Mouse (Mus musculus): Measurements from ENCODE around the gene Olfr787. TPM values are rescaled to one million over a fixed set of nuclear protein-coding genes. Genes with fewer than 3 reads are reported as not detected.

Gene Olfr787
- total and polyA plus RNA-seq, 3 experiments = not detected

DNA sequence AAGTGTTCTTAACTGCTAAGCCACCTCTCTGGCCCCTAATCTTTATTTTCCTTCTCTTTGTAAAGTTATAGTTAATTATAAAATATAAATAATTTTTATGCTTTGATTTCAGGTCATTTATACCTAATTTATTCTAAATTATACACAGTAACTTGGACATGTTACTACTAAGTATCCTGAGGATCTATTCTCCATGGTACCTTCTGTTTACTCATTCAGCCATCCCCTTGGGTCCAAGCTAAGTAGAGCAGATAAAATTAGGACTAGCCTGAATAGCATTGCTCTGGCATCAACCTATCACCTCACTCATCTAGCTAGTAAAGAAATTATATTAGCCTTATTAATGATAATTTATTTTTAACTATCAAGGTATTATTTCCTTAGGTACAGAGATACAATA is 36.5 kb downstream of the Olfr787 start, which contains the start of gene Olfr790:
Gene Olfr790, plus strand, starts transcription at position 301 of the 400 bp plus-strand sequence.
- Histone ChIP-seq H3K9me3 (replicated peaks; ENCODE audit: low read length) (no peaks in the 10 kb centered on the region), H3K27ac (ENCODE audit: insufficient read depth, low read depth) (no peak within 1 kb of the TSS), H3K4me1 (ENCODE audit: control insufficient read depth in 1 of 2, insufficient read depth in 2 of 2) (no peaks in the 10 kb centered on the region), H3K79me2 (replicated peaks; ENCODE audit: control insufficient read depth, extremely low read depth, insufficient read depth, poor library complexity, severe bottlenecking) (no peaks in the 10 kb centered on the region), H3K27me3 (replicated peaks) (no peaks in the 10 kb centered on the region), H3K36me3 (replicated peaks in 1 of 2; ENCODE audit: control insufficient read depth in 1 of 2, insufficient read depth in 1 of 2, low read length in 1 of 2) (no peaks in the 10 kb centered on the region), H3K4me2 (ENCODE audit: insufficient read depth, low read depth, poor library complexity, severe bottlenecking) (no peak within 1 kb of the TSS), H3K4me3 (replicated peaks in 1 of 3; ENCODE audit: low read depth in 2 of 3, low read length in 2 of 3, poor library complexity in 1 of 3) (no peak within 1 kb of the TSS), H3K9ac (ENCODE audit: insufficient read depth, low read depth) (no peak within 1 kb of the TSS)
- no peak for TF ChIP-seq POLR2AphosphoS2 (IDR thresholded peaks at IDR 0.05; ENCODE audit: low read depth, low read length)
- no peak for TF ChIP-seq CTCF (conservative IDR thresholded peaks at IDR 0.05 in 1 of 2, IDR thresholded peaks at IDR 0.05 in 1 of 2; ENCODE audit: low read depth in 2 of 2, low read length in 2 of 2)
- no peak for TF ChIP-seq TBP (conservative IDR thresholded peaks at IDR 0.05; ENCODE audit: low read depth, low read length)
- no peak for TF ChIP-seq RCOR1 (conservative IDR thresholded peaks at IDR 0.05; ENCODE audit: low read depth, low read length)
- TF ChIP-seq MAX (IDR thresholded peaks at IDR 0.05; ENCODE audit: low read length) = no peak
- no peak for TF ChIP-seq EP300 (IDR thresholded peaks at IDR 0.05; ENCODE audit: low read length)
- no peak for TF ChIP-seq ETS1 (conservative IDR thresholded peaks at IDR 0.05; ENCODE audit: low read depth, low read length)
- no peak for TF ChIP-seq KAT2A (IDR thresholded peaks at IDR 0.05; ENCODE audit: insufficient replicate concordance, low read length)
- TF ChIP-seq MAFK (IDR thresholded peaks at IDR 0.05; ENCODE audit: insufficient replicate concordance, low read length) = no peak
- no peak for TF ChIP-seq SIN3A (IDR thresholded peaks at IDR 0.05; ENCODE audit: low read length)
- no peak for TF ChIP-seq UBTF (IDR thresholded peaks at IDR 0.05; ENCODE audit: low read depth, low read length)
- no peak for TF ChIP-seq BHLHE40 (IDR thresholded peaks at IDR 0.05; ENCODE audit: low read depth, low read length)
- DNase-seq (ENCODE audit: extremely low read depth) = no peak
- in situ Hi-C loops (cut with MboI; ENCODE audit: low pct_ligation_motif_present, low pct_unique_long_range_greater_than_20kb, low sequenced_read_pairs) (no loop called here), dilution Hi-C loops (cut with MboI; ENCODE audit: extremely low pct_ligation_motif_present, extremely low pct_unique_long_range_greater_than_20kb, low sequenced_read_pairs) (no loop called here)

Other genes starting within 250 kb of the Olfr787 start
Only the 20 nearest of the 24 such genes appear.
- gene Olfr775, start 213.4 kb upstream of the Olfr787 start, total RNA-seq (2012; rRNA removed) = not detected in 2 replicates
- gene Olfr775, start 213.4 kb upstream of the Olfr787 start, total RNA-seq (2014; rRNA removed) = not detected in 2 replicates
- gene Olfr775, start 213.4 kb upstream of the Olfr787 start, polyA plus RNA-seq (2012; ENCODE audit: insufficient read length, low read depth) = not detected in 2 replicates
- gene Olfr776, start 202.7 kb upstream of the Olfr787 start, total RNA-seq (2012; rRNA removed) = not detected in 2 replicates
- not detected in 2 replicates for gene Olfr776, start 202.7 kb upstream of the Olfr787 start, total RNA-seq (2014; rRNA removed)
- gene Olfr776, start 202.7 kb upstream of the Olfr787 start, polyA plus RNA-seq (2012; ENCODE audit: insufficient read length, low read depth) = not detected in 2 replicates
- gene Olfr777, start 190.4 kb upstream of the Olfr787 start, total RNA-seq (2012; rRNA removed) = not detected in 2 replicates
- not detected in 2 replicates for gene Olfr777, start 190.4 kb upstream of the Olfr787 start, total RNA-seq (2014; rRNA removed)
- not detected in 2 replicates for gene Olfr777, start 190.4 kb upstream of the Olfr787 start, polyA plus RNA-seq (2012; ENCODE audit: insufficient read length, low read depth)
- not detected in 2 replicates for gene Olfr780, start 143.7 kb upstream of the Olfr787 start, total RNA-seq (2012; rRNA removed)
- not detected in 2 replicates for gene Olfr780, start 143.7 kb upstream of the Olfr787 start, total RNA-seq (2014; rRNA removed)
- gene Olfr780, start 143.7 kb upstream of the Olfr787 start, polyA plus RNA-seq (2012; ENCODE audit: insufficient read length, low read depth) = not detected in 2 replicates
- gene Olfr781, start 133.0 kb upstream of the Olfr787 start, total RNA-seq (2012; rRNA removed) = not detected in 2 replicates
- not detected in 2 replicates for gene Olfr781, start 133.0 kb upstream of the Olfr787 start, total RNA-seq (2014; rRNA removed)
- not detected in 2 replicates for gene Olfr781, start 133.0 kb upstream of the Olfr787 start, polyA plus RNA-seq (2012; ENCODE audit: insufficient read length, low read depth)
- not detected in 2 replicates for gene Olfr782, start 113.0 kb upstream of the Olfr787 start, total RNA-seq (2012; rRNA removed)
- not detected in 2 replicates for gene Olfr782, start 113.0 kb upstream of the Olfr787 start, total RNA-seq (2014; rRNA removed)
- gene Olfr782, start 113.0 kb upstream of the Olfr787 start, polyA plus RNA-seq (2012; ENCODE audit: insufficient read length, low read depth) = not detected in 2 replicates
- gene Olfr784, start 77.8 kb upstream of the Olfr787 start, total RNA-seq (2012; rRNA removed) = 0.04 and 0.08 TPM in 2 replicates
- gene Olfr784, start 77.8 kb upstream of the Olfr787 start, total RNA-seq (2014; rRNA removed) = not detected in 2 replicates
- gene Olfr784, start 77.8 kb upstream of the Olfr787 start, polyA plus RNA-seq (2012; ENCODE audit: insufficient read length, low read depth) = 0.10 TPM in 1 of 2 replicates, not detected in the other
- gene Olfr785, start 56.4 kb upstream of the Olfr787 start, total RNA-seq (2012; rRNA removed) = not detected in 2 replicates
- not detected in 2 replicates for gene Olfr785, start 56.4 kb upstream of the Olfr787 start, total RNA-seq (2014; rRNA removed)
- gene Olfr785, start 56.4 kb upstream of the Olfr787 start, polyA plus RNA-seq (2012; ENCODE audit: insufficient read length, low read depth) = not detected in 2 replicates
- gene Olfr786, start 34.6 kb upstream of the Olfr787 start, total RNA-seq (2012; rRNA removed) = not detected in 2 replicates
- not detected in 2 replicates for gene Olfr786, start 34.6 kb upstream of the Olfr787 start, total RNA-seq (2014; rRNA removed)
- gene Olfr786, start 34.6 kb upstream of the Olfr787 start, polyA plus RNA-seq (2012; ENCODE audit: insufficient read length, low read depth) = not detected in 2 replicates
- not detected in 2 replicates for gene Olfr788, start 9.1 kb downstream of the Olfr787 start, total RNA-seq (2012; rRNA removed)
- gene Olfr788, start 9.1 kb downstream of the Olfr787 start, total RNA-seq (2014; rRNA removed) = not detected in 2 replicates
- gene Olfr788, start 9.1 kb downstream of the Olfr787 start, polyA plus RNA-seq (2012; ENCODE audit: insufficient read length, low read depth) = not detected in 2 replicates
- gene Olfr789, start 22.9 kb downstream of the Olfr787 start, total RNA-seq (2012; rRNA removed) = not detected in 2 replicates
- not detected in 2 replicates for gene Olfr789, start 22.9 kb downstream of the Olfr787 start, total RNA-seq (2014; rRNA removed)
- gene Olfr789, start 22.9 kb downstream of the Olfr787 start, polyA plus RNA-seq (2012; ENCODE audit: insufficient read length, low read depth) = not detected in 2 replicates
- not detected in 2 replicates for gene Olfr790, start 36.6 kb downstream of the Olfr787 start, total RNA-seq (2012; rRNA removed)
- not detected in 2 replicates for gene Olfr790, start 36.6 kb downstream of the Olfr787 start, total RNA-seq (2014; rRNA removed)
- not detected in 2 replicates for gene Olfr790, start 36.6 kb downstream of the Olfr787 start, polyA plus RNA-seq (2012; ENCODE audit: insufficient read length, low read depth)
- not detected in 2 replicates for gene Olfr791, start 59.9 kb downstream of the Olfr787 start, total RNA-seq (2012; rRNA removed)
- not detected in 2 replicates for gene Olfr791, start 59.9 kb downstream of the Olfr787 start, total RNA-seq (2014; rRNA removed)
- gene Olfr791, start 59.9 kb downstream of the Olfr787 start, polyA plus RNA-seq (2012; ENCODE audit: insufficient read length, low read depth) = not detected in 2 replicates
- not detected in 2 replicates for gene Olfr792, start 77.3 kb downstream of the Olfr787 start, total RNA-seq (2012; rRNA removed)
- gene Olfr792, start 77.3 kb downstream of the Olfr787 start, total RNA-seq (2014; rRNA removed) = not detected in 2 replicates
- not detected in 2 replicates for gene Olfr792, start 77.3 kb downstream of the Olfr787 start, polyA plus RNA-seq (2012; ENCODE audit: insufficient read length, low read depth)
- gene Olfr794, start 105.8 kb downstream of the Olfr787 start, total RNA-seq (2012; rRNA removed) = not detected in 2 replicates
- not detected in 2 replicates for gene Olfr794, start 105.8 kb downstream of the Olfr787 start, total RNA-seq (2014; rRNA removed)
- gene Olfr794, start 105.8 kb downstream of the Olfr787 start, polyA plus RNA-seq (2012; ENCODE audit: insufficient read length, low read depth) = not detected in 2 replicates
- gene Olfr796, start 150.7 kb downstream of the Olfr787 start, total RNA-seq (2012; rRNA removed) = not detected in 2 replicates
- not detected in 2 replicates for gene Olfr796, start 150.7 kb downstream of the Olfr787 start, total RNA-seq (2014; rRNA removed)
- gene Olfr796, start 150.7 kb downstream of the Olfr787 start, polyA plus RNA-seq (2012; ENCODE audit: insufficient read length, low read depth) = 0.07 TPM in 1 of 2 replicates, not detected in the other
- gene Olfr798, start 166.1 kb downstream of the Olfr787 start, total RNA-seq (2012; rRNA removed) = not detected in 2 replicates
- gene Olfr798, start 166.1 kb downstream of the Olfr787 start, total RNA-seq (2014; rRNA removed) = not detected in 2 replicates
- gene Olfr798, start 166.1 kb downstream of the Olfr787 start, polyA plus RNA-seq (2012; ENCODE audit: insufficient read length, low read depth) = not detected in 2 replicates
- not detected in 2 replicates for gene Olfr799, start 175.6 kb downstream of the Olfr787 start, total RNA-seq (2012; rRNA removed)
- gene Olfr799, start 175.6 kb downstream of the Olfr787 start, total RNA-seq (2014; rRNA removed) = not detected in 2 replicates
- gene Olfr799, start 175.6 kb downstream of the Olfr787 start, polyA plus RNA-seq (2012; ENCODE audit: insufficient read length, low read depth) = not detected in 2 replicates
- not detected in 2 replicates for gene Olfr800, start 195.8 kb downstream of the Olfr787 start, total RNA-seq (2012; rRNA removed)
- not detected in 2 replicates for gene Olfr800, start 195.8 kb downstream of the Olfr787 start, total RNA-seq (2014; rRNA removed)
- not detected in 2 replicates for gene Olfr800, start 195.8 kb downstream of the Olfr787 start, polyA plus RNA-seq (2012; ENCODE audit: insufficient read length, low read depth)
- not detected in 2 replicates for gene Olfr801, start 212.0 kb downstream of the Olfr787 start, total RNA-seq (2012; rRNA removed)
- gene Olfr801, start 212.0 kb downstream of the Olfr787 start, total RNA-seq (2014; rRNA removed) = not detected in 2 replicates
- gene Olfr801, start 212.0 kb downstream of the Olfr787 start, polyA plus RNA-seq (2012; ENCODE audit: insufficient read length, low read depth) = not detected in 2 replicates

All from CH12.LX (cell line).